Mouse (Mus musculus) frontal cortex, postnatal 10 days (tissue): ENCODE measurements around the gene Kat8.
A peak's percentile ranks its signal among the peaks of the same experiment; 100 is the strongest.
"Not testable (repeated sequence)": the region's sequence is repeated elsewhere in the genome, so short reads cannot be mapped to it uniquely, and the experiment has no call there.

ENCODE experiments used
- DNase-seq, 2 experiments: peaks; one replicate each; pipeline ENCODE4 v3.0.0; 2022; ENCODE audit warnings: low spot score in 2 of 2, mixed read lengths in 1 of 2

The Kat8 gene

GRCm38 (mm10) chr7:127931351-127932135, 19.2 kb downstream of the Kat8 start:
- DNase-seq = no peak

- DNase-seq = no peak
These were observed 20.1 kb downstream of the Kat8 start for GRCm38 (mm10) chr7:127932273-127933031.

DNA sequence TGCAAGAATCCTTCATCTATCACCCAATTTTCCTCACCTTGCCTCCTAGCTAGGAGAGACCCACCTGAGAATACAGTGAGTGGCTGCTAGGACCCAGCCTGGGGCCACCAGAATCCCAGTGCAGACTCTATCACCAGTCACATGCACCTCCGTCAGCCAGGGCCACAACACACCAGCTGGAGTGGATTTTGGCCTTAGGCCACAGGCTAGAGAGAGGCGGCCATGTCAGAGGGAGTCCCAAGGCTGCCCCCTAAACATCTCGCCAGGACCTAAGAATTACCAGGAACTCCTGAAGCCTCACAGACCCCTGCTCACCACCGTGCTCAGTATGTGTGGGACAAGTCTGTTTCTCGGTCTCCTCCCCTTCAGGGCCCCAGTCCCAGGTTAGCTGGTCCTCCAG, 21.8 kb downstream of the Kat8 start:
- no peak for DNase-seq

GRCm38 (mm10) chr7:127935028-127935722, 22.9 kb downstream of the Kat8 start:
- peak; percentile 90 to 93 for DNase-seq

DNA sequence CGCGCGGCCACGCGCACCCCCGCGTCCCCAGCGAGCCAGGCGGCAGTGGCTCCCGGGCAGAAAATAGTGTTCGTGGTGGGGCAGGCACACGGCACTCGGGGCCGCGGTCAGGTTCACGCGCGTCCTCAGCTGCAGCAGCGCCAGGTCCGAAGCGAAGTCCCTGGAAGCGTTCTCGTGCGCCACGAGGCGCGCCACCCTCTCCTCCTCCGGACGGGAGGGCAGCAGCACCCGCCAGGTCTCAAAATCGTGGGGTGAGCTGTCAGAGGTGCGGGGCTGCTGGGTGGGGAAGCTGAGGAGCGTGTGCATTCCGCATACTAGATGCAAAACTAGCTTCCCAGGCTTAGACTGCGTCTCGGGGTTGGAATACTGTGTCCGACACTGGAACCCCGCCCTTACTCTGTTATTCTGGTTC, 23.4 kb downstream of the Kat8 start:
- no peak for DNase-seq

DNA sequence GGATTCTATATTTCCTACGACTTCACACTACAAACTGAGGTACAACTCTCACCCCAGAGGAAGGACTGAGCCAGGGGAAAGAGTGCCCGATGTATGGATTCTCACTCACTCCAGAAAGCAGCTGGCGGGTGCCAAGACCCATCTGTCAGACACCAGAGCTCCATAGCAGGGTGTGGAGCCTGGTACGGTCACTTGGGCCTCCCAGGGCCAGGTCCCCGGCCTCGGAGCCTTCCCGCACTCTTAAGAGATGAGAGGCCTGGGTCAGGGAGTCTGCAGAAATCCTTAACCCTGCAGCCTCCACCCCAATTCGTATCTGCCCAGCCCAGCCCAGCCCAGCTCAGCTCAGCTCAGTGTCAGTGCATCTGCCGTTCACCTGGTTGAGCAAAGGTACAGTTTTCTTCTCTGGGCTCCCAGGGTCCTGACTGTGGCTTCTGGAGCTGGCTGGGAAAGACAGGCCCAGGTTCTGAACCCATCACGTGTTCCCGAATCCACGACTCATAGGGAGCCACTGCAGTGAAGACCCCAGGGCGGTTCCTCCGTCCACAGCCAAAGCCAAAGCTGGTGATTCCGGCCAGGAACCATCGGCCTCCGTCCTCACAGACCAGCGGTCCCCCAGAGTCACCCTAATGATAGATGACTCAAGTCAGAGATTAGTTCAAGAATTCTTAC, 24.0 kb downstream of the Kat8 start:
- no peak for DNase-seq

- not testable (repeated sequence) for DNase-seq
These were observed 29.8 kb downstream of the Kat8 start for GRCm38 (mm10) chr7:127942097-127942496.

GRCm38 (mm10) chr7:127944614-127945013, 32.3 kb downstream of the Kat8 start:
- DNase-seq = no peak

DNA sequence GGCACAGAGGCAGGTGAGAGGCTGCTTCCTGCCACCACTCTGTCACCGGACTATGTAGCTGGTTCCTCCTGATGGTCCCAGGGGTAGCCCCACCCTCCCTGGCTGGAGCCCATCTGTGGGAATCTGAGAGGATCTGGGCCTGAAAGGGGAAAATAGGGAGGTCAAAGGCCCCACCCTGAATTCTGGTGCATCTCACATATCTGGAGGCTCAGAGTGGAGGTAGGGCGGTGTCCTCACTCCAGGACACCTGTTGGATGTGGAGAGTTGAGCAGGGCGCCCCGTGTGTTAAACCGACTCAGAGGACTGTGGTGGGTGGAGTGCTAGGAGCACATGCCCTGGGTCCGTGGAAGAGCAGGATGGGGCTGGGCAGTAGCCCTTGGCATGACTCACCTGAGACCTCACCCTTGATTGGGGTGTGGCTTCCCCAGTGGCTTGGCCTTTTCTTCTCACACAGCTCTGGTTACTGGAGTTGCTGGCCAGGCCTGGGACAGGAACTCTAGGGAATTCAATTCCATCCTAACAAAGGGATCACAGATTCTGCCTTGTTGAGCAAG, 34.2 kb downstream of the Kat8 start, which contains the start of gene Prss36:
Gene Prss36 (minus strand): TSS at position 256 of the 554 bp plus-strand sequence.
- DNase-seq = no peak

DNA sequence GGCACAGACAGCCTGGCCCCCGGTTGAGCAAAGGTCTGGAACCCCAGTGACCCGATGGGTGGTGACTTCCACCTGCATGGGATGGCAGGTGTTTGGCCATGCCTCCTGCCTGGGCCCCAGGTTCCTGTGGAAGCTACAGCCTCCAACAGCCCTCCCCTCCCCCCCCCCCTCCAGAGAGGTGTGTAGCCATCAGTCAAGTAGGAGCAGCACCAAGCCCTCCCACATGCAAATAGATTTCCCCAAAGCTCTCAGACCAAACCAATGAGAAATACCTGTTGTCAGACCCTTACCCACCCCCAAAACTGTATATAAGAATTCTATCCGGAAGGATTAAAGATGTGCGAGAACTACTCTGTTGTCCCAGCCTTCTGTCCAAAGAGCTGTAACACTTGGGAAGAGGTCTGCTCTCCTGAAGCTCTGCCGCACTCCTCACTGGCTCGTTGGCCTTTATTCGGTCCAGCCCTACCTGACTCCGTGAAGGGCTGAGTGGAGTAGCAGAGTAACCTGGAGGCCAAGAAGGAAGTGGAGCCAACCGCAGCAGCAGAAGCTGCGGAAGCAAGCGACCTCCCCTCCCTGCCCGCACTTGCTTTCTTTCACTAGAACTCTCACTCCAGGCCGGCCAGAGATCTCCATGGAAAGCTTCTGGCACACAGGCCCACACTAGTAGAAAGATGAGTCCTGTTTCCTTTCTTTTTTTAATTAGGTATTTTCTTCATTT, 40.7 kb downstream of the Kat8 start:
- no peak for DNase-seq

- no peak for DNase-seq
These were observed 47.0 kb downstream of the Kat8 start for GRCm38 (mm10) chr7:127959364-127959763.

GRCm38 (mm10) chr7:127966371-127966918, 54.1 kb downstream of the Kat8 start:
- no peak for DNase-seq

DNA sequence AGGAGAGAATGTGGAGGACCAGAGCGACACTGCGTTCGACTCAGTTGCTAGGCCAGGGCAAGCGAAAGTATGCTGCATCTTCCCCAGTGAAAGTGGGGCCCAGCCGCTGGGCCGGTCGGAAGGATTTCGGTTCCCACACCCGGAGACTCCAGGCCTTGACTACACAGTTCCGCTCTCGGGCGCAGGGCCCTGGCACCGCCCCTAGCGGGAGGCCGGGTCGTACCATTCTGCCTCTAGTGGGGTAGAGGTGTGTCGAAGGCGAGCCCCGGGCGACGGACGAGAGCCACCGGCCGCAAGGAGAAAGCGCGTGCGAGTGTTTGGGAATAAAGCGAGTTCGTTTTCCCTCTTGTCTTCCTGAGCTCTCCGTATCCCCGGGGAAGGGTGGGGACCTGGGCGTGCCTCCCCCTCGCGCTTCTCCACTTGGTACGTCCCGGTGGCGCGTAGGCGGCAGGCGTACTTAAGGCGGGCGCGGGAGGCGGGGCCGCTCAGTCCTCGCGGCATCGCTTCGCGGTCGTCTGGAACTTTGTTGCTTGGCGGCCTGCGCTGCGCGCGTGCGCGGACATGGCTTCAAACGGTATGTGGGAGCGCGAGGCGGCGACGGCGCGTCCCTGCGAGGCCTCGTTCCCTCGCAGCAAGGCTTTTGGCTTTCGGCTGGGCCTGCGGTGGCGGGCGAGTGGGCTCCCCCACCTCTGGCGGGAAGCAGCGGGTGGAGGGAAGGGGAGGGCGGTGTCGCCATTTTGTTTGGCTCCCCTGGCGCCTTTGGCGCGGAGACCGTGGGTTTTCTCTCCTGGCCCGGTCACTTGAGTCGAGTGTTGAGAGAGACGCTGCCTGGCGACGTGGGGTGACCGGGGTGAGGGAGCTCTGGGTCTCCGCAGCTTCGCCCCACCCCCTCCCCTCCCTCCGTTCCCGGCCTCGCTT, 54.9 kb downstream of the Kat8 start, which contains the start of gene Fus:
Gene Fus (plus strand): TSS at position 454 of the 918 bp plus-strand sequence.
- peak; percentile 91 to 94 for DNase-seq

DNA sequence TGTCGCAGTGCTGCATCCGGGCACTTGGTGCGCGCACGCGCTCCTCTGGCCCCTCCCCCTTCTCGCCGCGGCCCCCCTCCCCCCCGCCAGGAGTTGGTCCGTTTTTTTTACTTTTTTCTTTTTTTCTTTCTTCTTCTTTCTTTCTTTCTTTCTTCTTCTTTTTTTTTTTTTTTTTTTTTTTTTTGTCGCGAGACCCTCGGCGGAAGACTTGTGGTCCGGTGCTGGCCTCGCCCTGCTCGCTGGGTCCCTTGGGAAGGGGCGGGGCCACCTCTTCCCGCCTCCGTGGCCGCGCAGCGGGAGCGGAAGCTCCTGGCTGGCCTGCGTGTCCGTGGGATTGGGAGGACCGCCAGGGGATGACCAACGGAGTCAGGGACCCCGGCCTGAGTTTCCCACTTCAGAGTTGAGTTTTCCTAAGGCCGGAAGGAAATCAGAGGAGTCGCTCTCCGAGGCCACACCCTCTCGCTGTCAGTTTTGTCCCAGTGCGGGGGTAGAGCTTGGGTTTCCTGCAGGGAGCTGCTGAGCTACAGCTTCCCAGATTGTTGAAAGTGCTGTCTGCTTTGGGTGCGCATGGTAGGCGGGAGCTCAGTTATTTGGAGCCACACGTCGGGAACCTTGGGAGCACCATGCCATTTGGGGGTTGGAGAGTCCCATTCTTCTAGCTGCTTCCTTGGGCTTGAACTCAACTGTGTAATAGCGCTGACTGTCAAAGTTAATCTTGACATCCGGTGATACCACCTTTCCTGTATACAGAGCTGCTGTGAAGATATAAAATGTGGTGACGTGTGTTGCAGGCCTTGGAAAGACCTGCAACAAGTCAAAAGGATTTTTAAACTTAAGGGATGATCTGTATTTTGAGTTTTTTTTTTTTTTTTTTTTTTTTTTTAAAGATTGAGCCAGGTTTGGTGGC, 55.9 kb downstream of the Kat8 start:
- peak; percentile 67 to 70 for DNase-seq

GRCm38 (mm10) chr7:127974413-127974930, 62.2 kb downstream of the Kat8 start:
- DNase-seq = no peak
